Mouse (Mus musculus): ENCODE measurements around the gene Sh3bp2. TPM values are rescaled to one million over a fixed set of nuclear protein-coding genes. Genes with fewer than 3 reads are reported as not detected.
"Not testable (repeated sequence)": the region's sequence is repeated elsewhere in the genome, so short reads cannot be mapped to it uniquely, and the experiment has no call there.

The Sh3bp2 gene
- polyA plus RNA-seq, 1 experiment = 29.7 TPM

GRCm38 (mm10) chr5:34563854-34564253 is 38.2 kb downstream of the Sh3bp2 start:
- peaks cover 2% of the 10 kb centered on the region; the same call in 1 of the 2 replicates for H3K4me1 ChIP-seq (ENCODE audit: control insufficient read depth, insufficient read depth, low read length)
- TF ChIP-seq POLR2A (IDR thresholded peaks at IDR 0.05; ENCODE audit: borderline replicate concordance, control insufficient read depth, low read depth, low read length) (no peak), CTCF (IDR thresholded peaks at IDR 0.05; ENCODE audit: control insufficient read depth, insufficient read depth, low read length) (no peak)
- H3K4me3 ChIP-seq (replicated peaks; ENCODE audit: control insufficient read depth, low read depth, low read length) = no peak overlapping the region
- H3K27ac ChIP-seq (ENCODE audit: control insufficient read depth, insufficient read depth, low read depth, low read length, poor library complexity) = no peak overlapping the region
- WGBS = 85% methylated on average over 1 of the region's 1 CpGs

- TF ChIP-seq POLR2A (IDR thresholded peaks at IDR 0.05; ENCODE audit: borderline replicate concordance, control insufficient read depth, low read depth, low read length) (no peak), CTCF (IDR thresholded peaks at IDR 0.05; ENCODE audit: control insufficient read depth, insufficient read depth, low read length) (no peak)
- WGBS = 73% methylated on average over 4 of the region's 4 CpGs
- no peak overlapping the region for H3K4me3 ChIP-seq (replicated peaks; ENCODE audit: control insufficient read depth, low read depth, low read length)
- H3K4me1 ChIP-seq (ENCODE audit: control insufficient read depth, insufficient read depth, low read length) = peaks cover 2% of the 10 kb centered on the region; the same call in 1 of the 2 replicates
- no peak overlapping the region for H3K27ac ChIP-seq (ENCODE audit: control insufficient read depth, insufficient read depth, low read depth, low read length, poor library complexity)
Measured at GRCm38 (mm10) chr5:34564291-34564690, 38.7 kb downstream of the Sh3bp2 start.

GRCm38 (mm10) chr5:34565545-34566283 is 40.1 kb downstream of the Sh3bp2 start:
- WGBS = 52% methylated on average over 7 of the region's 7 CpGs
- Histone ChIP-seq H3K27ac (ENCODE audit: control insufficient read depth, insufficient read depth, low read depth, low read length, poor library complexity) (no peak overlapping the region), H3K4me1 (ENCODE audit: control insufficient read depth, insufficient read depth, low read length) (peaks cover 2% of the 10 kb centered on the region; the same call in 1 of the 2 replicates)

GRCm38 (mm10) chr5:34571551-34571950 is 45.9 kb downstream of the Sh3bp2 start:
- H3K4me1 ChIP-seq (ENCODE audit: control insufficient read depth, insufficient read depth, low read length) = peaks cover 2% of the 10 kb centered on the region
- TF ChIP-seq CTCF (IDR thresholded peaks at IDR 0.05; ENCODE audit: control insufficient read depth, insufficient read depth, low read length) (no peak), POLR2A (IDR thresholded peaks at IDR 0.05; ENCODE audit: borderline replicate concordance, control insufficient read depth, low read depth, low read length) (no peak)
- H3K27ac ChIP-seq (ENCODE audit: control insufficient read depth, insufficient read depth, low read depth, low read length, poor library complexity) = no peak overlapping the region
- 68% methylated on average over 3 of the region's 3 CpGs for WGBS
- no peak overlapping the region for H3K4me3 ChIP-seq (replicated peaks; ENCODE audit: control insufficient read depth, low read depth, low read length)

More at GRCm38 (mm10) chr5:34565545-34566283, 40.1 kb downstream of the Sh3bp2 start:
- no peak overlapping the region for H3K4me3 ChIP-seq (replicated peaks; ENCODE audit: control insufficient read depth, low read depth, low read length)
- TF ChIP-seq CTCF (IDR thresholded peaks at IDR 0.05; ENCODE audit: control insufficient read depth, insufficient read depth, low read length) (no peak), POLR2A (IDR thresholded peaks at IDR 0.05; ENCODE audit: borderline replicate concordance, control insufficient read depth, low read depth, low read length) (no peak)

- not testable (repeated sequence) for H3K4me1 ChIP-seq (ENCODE audit: control insufficient read depth, insufficient read depth, low read length)
Measured at GRCm38 (mm10) chr5:34572568-34572967, 46.9 kb downstream of the Sh3bp2 start.

GRCm38 (mm10) chr5:34573268-34574221 is 47.9 kb downstream of the Sh3bp2 start, which contains the start of gene Add1:
Gene Add1, plus strand, starts transcription at chr5:34573664.
- Histone ChIP-seq H3K4me3 (replicated peaks; ENCODE audit: control insufficient read depth, low read depth, low read length) (peak within 1 kb of the TSS; percentile 83), H3K27ac (ENCODE audit: control insufficient read depth, insufficient read depth, low read depth, low read length, poor library complexity) (peak within 1 kb of the TSS; percentile 96), H3K4me1 (ENCODE audit: control insufficient read depth, insufficient read depth, low read length) (peaks cover 2% of the 10 kb centered on the region)
- WGBS = under 1% methylated on average over 82 of the region's 84 CpGs
- TF ChIP-seq POLR2A (IDR thresholded peaks at IDR 0.05; ENCODE audit: borderline replicate concordance, control insufficient read depth, low read depth, low read length) (peak; percentile 89), CTCF (IDR thresholded peaks at IDR 0.05; ENCODE audit: control insufficient read depth, insufficient read depth, low read length) (no peak; the same call in 1 of the 2 replicates)

More at GRCm38 (mm10) chr5:34572568-34572967, 46.9 kb downstream of the Sh3bp2 start:
- peak overlapping the region; percentile 96 for H3K27ac ChIP-seq (ENCODE audit: control insufficient read depth, insufficient read depth, low read depth, low read length, poor library complexity)
- WGBS = 37% methylated on average over 4 of the region's 4 CpGs
- H3K4me3 ChIP-seq (replicated peaks; ENCODE audit: control insufficient read depth, low read depth, low read length) = peak overlapping the region; percentile 83

GRCm38 (mm10) chr5:34574721-34575120 is 49.1 kb downstream of the Sh3bp2 start:
- 9% methylated on average over 10 of the region's 10 CpGs for WGBS
- Histone ChIP-seq H3K4me3 (replicated peaks; ENCODE audit: control insufficient read depth, low read depth, low read length) (peak overlapping the region; percentile 83), H3K4me1 (ENCODE audit: control insufficient read depth, insufficient read depth, low read length) (peaks cover 2% of the 10 kb centered on the region), H3K27ac (ENCODE audit: control insufficient read depth, insufficient read depth, low read depth, low read length, poor library complexity) (peak overlapping the region; percentile 60; the same call in 1 of the 2 replicates)
- TF ChIP-seq POLR2A (IDR thresholded peaks at IDR 0.05; ENCODE audit: borderline replicate concordance, control insufficient read depth, low read depth, low read length) = no peak
- no peak for TF ChIP-seq CTCF (IDR thresholded peaks at IDR 0.05; ENCODE audit: control insufficient read depth, insufficient read depth, low read length)

GRCm38 (mm10) chr5:34576286-34576685 is 50.6 kb downstream of the Sh3bp2 start:
- Histone ChIP-seq H3K27ac (ENCODE audit: control insufficient read depth, insufficient read depth, low read depth, low read length, poor library complexity) (no peak overlapping the region), H3K4me3 (replicated peaks; ENCODE audit: control insufficient read depth, low read depth, low read length) (no peak overlapping the region), H3K4me1 (ENCODE audit: control insufficient read depth, insufficient read depth, low read length) (peaks cover 2% of the 10 kb centered on the region)
- no peak for TF ChIP-seq POLR2A (IDR thresholded peaks at IDR 0.05; ENCODE audit: borderline replicate concordance, control insufficient read depth, low read depth, low read length)
- TF ChIP-seq CTCF (IDR thresholded peaks at IDR 0.05; ENCODE audit: control insufficient read depth, insufficient read depth, low read length) = no peak
- 89% methylated on average over 1 of the region's 1 CpGs for WGBS
